Mouse (Mus musculus): ENCODE measurements around the gene Cyb5rl.

The Cyb5rl gene

DNA sequence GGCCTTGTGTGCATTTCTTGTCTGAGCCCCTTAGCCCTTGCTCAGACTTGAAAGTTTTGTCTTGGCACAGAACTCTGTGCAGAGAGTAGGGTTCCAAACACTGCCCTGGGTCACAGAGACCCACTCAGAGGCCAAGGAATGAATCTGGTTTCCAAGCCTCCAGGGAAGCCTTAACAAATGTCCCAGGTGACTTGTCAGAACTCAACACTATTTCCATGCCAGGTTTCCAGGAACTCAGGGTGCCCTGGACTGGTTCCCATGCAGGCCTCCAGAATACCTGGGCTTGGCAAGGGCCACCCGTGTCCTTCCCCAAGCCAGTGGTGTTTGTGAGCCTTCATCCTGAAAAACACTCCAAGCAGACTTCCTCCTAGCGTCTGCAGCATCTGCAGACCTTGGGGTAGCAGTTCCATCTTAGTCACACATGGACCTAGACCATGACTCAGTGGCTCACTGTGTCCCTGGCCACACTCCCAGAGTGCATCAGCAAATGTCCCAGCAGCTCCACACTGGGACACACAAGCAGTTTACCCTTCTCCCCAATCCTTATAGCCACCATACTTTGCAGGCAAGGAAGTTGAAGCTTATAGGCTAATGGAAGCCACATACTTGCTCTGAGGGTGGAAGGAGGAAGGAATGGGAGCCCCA, 51.1 kb downstream of the Cyb5rl start:
- DNase-seq = no peak

DNA sequence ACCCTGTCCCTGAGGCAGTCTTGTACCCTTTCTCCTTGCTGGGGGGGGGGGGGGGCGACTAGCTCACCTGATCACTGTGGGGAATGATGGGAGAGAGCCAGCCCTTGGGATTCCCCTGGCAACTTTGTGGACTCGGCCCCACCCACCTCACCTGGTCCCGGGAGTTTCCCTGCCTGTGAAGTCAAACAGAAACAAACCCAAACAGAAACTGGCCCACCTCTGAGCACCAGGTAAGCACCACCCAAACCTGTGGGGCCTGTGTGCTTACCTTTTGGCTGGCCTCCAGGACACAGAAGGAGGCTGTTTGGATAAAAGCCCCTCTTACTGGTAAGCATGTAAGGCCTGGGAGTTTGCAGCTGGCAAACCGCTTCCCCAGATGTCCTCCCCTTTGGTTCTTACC, 52.3 kb downstream of the Cyb5rl start:
- no peak for DNase-seq

DNA sequence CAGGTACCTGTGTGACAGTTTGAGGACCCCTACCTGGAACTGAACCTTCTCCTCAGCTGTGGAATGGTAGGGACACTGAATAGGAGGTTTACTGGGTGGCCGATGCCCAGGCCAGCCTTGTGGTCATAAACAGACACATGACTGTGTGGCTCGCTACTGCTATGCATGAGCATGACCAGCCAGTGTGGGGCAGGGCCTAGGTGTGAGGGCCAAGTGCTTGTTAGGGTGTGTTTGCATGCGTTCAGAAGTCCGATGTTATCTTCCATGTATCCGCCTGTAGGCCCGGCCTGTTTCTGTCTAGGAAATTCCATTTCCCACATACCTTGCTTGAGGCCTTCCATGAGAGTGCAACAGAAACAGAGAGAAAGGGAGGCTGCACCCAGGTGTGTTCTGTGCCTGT, 53.9 kb downstream of the Cyb5rl start:
- no peak for DNase-seq

DNA sequence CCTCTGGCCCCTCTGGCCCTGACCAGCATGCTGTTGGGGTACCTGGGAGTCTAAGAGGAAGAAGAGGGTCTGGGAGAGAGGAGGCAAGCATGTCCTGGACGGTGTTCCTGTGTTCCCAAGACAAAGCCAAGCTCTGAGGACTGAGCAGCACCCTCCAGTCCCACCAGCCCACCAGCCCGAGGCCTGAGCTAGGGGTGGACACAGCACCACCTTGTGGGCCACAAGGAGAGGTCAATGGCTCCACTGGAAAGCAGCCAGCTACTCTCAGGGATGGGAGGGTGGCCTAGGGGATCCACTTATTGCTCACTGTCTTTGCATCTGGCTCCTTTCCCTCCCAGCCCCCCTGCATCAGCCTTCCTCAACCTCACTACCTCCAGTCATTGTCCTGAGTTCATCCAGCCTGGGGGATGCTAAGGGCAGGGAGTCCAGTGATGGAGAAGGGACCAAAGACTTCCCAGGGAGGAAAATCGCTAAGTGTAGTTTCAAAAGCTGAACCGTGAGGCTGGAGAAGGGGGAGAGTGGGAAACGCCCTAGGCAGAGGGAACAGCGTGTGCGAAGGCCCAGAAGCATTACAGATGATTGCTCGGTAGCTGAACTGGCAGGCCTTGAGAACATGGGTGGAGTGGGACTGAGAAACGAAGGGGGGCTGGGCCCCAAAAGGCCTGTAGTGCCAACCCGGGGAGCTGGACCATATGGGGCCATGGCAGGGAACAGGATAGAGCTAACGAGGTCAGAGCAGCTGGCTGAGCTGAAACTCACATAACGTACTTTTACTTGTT, 54.6 kb downstream of the Cyb5rl start:
- peak; percentile 16 for DNase-seq

DNA sequence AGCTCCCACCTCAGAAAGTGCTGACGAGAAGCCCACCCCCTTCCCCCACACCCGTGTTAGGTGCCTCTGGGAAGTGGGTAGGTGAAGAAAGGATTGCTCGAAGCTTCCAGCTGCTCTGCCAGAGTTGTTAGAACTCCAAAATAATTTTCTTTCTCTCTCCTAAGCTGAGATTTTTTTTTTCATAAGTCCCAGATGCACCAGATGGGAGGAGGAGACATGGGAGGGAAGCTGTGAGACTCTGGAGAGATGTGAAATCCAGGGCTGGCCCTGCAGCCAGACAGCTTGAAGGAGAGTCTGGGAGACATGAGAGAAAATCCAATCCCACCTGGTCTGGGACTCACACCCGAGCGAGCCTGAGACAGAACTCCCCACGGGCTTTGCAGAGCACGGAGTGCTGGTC, 57.6 kb downstream of the Cyb5rl start:
- DNase-seq = no peak

DNA sequence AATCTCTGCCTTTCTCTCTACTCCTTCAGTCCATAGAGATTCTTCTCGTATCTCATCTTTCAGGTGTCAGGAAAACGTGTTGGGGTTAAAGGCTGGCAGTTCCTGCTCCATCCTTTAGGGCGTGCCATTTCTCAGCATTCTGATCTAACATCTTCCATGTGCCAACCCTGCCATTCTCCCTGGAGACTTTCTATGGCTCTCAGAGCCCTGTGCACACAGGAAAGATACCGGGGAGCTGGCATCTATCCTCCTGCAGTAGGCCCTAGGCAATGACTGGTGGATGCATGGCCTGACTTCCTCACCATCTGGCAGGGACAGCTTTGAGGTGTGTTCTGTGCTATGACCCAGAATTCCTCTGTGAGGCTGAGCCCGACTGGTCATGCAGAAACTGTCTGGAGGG, 58.3 kb downstream of the Cyb5rl start:
- peak; percentile 22 for DNase-seq

DNA sequence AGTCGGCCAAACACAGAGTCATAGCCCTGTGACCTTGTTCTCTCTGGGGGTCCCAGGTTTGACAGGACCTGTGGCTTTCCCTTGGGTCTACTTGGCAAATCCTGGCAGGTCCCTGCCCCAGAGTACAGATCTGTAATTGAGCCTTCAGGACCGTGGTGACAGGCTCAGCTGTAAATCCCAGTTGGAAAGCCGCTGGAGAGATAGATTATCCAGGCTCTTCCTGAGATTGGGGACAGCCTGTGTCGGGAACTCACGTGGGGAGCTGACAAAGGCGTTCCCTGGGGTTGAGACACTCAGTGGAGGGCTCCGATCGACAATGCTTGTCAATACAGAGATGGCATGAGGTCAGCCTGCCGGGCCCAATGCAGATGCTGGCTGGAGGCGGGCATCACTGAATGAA, 59.6 kb downstream of the Cyb5rl start:
- no peak for DNase-seq

DNA sequence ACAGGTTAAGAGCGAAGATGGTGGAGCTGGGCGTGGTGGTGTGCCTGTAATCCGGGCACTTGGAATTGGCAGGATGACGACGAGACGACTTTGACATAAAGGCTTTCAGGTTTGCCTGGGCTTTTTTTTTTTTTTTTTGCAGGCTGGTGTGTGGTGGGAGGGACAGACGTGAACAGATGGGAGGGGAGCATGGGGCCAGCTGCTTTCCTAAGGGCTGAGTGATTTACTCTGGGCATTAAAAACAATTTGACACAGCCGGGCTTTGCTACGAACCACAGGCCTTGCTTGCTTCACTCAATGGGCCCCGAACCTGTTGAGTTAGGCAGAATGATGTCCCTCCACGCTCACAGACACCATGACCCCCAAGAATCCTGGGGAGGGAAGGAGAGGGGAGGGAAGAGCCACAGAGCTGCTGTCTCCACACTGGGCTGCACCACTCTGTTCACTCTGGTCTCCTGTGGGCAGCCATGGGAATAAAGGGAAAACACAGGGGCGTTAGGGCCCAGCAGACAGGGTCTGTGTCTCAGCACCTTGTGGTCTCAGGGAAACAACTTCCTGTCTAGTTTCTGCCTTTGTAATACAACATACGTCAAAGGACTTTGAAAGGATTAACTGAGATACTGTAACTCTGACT, 60.2 kb downstream of the Cyb5rl start:
- no peak for DNase-seq

DNA sequence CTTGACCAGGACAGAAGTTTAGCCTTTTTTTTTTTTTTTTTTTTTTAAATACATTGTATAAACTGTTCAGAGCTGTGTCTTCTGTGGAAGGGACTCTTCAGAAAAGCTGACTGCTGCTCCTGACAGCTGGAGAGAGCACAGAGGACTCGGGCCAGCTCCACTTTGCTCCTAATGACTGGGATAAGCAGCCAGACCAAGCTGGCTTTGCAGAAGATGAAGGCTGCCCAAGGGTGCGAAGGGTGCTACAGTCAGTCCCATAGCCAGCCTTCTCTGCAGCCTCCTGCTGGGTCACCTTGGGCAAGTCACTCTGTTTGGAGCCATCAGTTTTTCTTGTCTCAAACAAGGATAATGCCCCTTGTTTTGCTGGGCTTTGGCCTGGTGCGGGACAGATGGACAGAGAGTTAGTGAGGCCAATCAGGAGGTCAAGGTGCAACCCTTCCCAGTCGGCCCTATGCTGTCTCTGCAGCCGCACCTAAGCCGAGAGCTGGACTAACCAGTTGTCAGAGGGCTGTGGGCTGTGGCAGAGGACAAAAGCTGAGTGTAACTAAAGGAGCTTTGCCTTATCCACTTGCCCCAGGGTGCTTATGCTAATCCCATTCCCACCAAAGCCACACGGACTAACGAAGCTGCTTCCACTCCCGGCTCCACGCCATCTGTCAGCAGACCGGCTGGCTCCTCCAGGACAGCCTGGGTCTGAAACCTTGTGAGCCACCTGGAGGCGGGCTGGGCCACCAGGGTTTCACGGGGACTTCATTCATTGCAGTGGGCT, 61.3 kb downstream of the Cyb5rl start:
- peak; percentile 51 for DNase-seq

DNA sequence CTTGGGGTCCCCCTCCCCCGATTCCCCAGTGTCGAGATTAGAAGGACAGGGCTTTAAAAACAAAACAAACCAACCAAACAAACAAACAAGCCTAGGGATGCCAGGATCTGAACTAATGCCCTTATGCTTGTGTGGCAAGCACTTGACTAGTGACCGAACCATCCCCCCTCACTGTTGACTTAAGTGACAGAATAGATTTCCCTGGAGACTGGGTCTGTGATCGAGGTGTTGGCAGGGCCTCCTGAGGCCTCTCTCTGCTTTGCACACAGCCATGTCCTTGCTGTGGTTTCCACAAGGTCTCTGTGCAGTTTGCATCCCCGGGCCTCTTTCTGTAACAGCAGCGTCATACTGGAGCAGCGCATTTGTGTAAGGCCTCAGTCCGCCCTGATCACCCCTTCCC, 62.6 kb downstream of the Cyb5rl start:
- DNase-seq = no peak

DNA sequence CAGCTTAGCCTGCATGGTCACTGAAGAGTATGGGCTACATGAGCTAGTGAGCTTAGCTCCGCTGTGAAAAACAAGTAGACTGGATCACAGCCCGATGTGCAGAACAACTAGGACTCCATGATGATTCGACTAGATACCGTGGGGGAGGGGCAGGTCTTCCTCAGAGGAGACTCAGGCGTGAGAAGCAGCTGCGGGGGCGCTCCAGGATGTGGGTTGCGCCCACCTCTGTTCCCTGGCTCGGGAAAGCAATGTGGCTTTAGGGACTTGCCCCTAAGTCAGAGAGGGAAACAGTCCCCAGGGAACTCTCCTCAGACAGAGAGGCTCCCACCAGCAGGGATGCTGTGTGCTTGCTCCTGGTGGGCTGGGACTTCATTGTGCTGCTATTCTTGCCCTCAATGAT, 63.7 kb downstream of the Cyb5rl start:
- DNase-seq = no peak

DNA sequence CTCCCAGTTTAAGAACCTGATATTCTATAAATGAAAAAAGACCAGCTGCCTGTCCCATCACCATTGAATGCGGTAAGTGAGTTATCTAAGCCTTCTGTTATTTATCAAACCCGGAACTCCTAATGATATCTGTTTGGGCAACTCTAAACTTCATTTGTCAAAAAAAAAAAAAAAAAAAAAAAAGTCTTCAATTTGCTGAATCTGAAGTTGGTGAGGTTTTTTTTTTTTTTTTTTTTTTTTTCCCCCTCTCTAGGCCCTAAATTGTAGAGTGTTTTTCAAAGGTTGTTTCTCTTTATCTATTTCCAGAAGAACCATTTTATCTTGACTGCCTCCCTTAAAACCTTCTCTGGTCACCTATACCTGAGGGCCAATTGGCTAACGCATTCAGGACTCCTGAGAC, 68.1 kb downstream of the Cyb5rl start:
- no peak for DNase-seq

DNA sequence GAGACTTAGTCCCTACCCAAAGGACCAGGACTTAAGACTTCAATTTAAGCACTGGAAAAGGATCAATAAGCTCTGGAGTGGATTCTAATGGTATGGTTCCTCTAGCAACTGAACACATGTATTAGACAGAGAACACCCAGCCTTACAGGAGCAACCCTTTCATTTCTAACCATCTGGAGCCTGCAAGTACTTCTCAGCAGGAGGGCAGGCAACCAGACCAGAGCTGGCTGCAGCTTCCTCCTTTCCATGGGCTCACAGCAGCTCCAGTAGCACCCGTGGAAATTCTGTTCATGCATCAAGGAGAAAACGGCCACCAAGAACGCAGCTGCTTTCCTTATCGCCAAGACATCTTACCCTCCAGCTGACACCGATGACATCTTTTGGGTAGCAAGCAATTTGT, 68.9 kb downstream of the Cyb5rl start:
- no peak for DNase-seq

DNA sequence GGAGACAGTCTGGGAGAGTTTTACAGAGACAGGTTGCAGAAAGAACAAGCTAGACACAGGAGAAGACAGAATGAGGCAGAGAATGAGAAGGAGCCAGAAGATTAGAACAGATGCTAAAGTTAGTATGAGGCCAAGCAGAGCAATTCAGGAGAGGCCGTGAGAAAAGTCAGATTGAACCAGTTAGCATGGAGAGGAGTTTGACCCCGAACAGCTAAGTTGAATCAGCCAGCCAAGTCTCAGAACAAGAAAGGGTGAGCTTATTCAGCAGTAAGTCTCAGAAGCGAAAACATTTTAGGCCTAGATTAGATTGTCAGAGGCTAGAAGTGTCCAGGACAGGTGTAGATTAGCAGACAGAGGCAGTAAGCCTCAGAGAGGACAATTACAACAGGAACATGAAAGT, 69.7 kb downstream of the Cyb5rl start:
- no peak for DNase-seq

All from cerebellum, adult 11-12 months (tissue).